Mouse (Mus musculus): ENCODE results near the gene Itpk1.

The Itpk1 gene

GRCm38 (mm10) chr12:102714116-102714515 is 9.4 kb upstream of the Itpk1 start:
- in situ Hi-C loops (cut with MseI, MboI) = loop anchor here in 1 of 2 experiments (25.0 kb wide), 1 partner anchor 202 kb away; no protein-coding TSS in a partner anchor

- in situ Hi-C loops (cut with MseI, MboI) = loop anchor here in 1 of 2 experiments (25.0 kb wide), 1 partner anchor 201 kb away; no protein-coding TSS in a partner anchor
These were observed 8.6 kb upstream of the Itpk1 start for GRCm38 (mm10) chr12:102713153-102713865.

GRCm38 (mm10) chr12:102710851-102711375 is 6.2 kb upstream of the Itpk1 start:
- in situ Hi-C loops (cut with MseI, MboI) = loop anchor here in 1 of 2 experiments (25.0 kb wide), 1 partner anchor 199 kb away; no protein-coding TSS in a partner anchor

- in situ Hi-C loops (cut with MseI, MboI) = loop anchor here in 1 of 2 experiments (25.0 kb wide), 1 partner anchor 198 kb away; no protein-coding TSS in a partner anchor
These were observed 5.2 kb upstream of the Itpk1 start for GRCm38 (mm10) chr12:102709896-102710295.

GRCm38 (mm10) chr12:102708220-102708619 is 3.5 kb upstream of the Itpk1 start:
- in situ Hi-C loops (cut with MseI, MboI) = loop anchor here in 1 of 2 experiments (25.0 kb wide), 1 partner anchor 196 kb away; no protein-coding TSS in a partner anchor

GRCm38 (mm10) chr12:102706833-102707463 is 2.2 kb upstream of the Itpk1 start:
- in situ Hi-C loops (cut with MseI, MboI) = loop anchor here in 1 of 2 experiments (25.0 kb wide), 1 partner anchor 195 kb away; no protein-coding TSS in a partner anchor

- in situ Hi-C loops (cut with MseI, MboI) = loop anchor here in 1 of 2 experiments (25.0 kb wide), 1 partner anchor 194 kb away; no protein-coding TSS in a partner anchor
These were observed 1.3 kb upstream of the Itpk1 start for GRCm38 (mm10) chr12:102705906-102706640.

- in situ Hi-C loops (cut with MseI, MboI) = loop anchor here in 1 of 2 experiments (25.0 kb wide), 1 partner anchor 193 kb away; no protein-coding TSS in a partner anchor
These were observed 614 bp upstream of the Itpk1 start for GRCm38 (mm10) chr12:102705216-102705871.

- in situ Hi-C loops (cut with MseI, MboI) = loop anchor here in 1 of 2 experiments (25.0 kb wide), 1 partner anchor 192 kb away; no protein-coding TSS in a partner anchor
These were observed 765 bp downstream of the Itpk1 start for GRCm38 (mm10) chr12:102703921-102704408.

GRCm38 (mm10) chr12:102703441-102703840 is 1.3 kb downstream of the Itpk1 start:
- in situ Hi-C loops (cut with MseI, MboI) = loop anchor here in 1 of 2 experiments (25.0 kb wide), 1 partner anchor 191 kb away; no protein-coding TSS in a partner anchor

GRCm38 (mm10) chr12:102703111-102703412 is 1.7 kb downstream of the Itpk1 start:
- in situ Hi-C loops (cut with MseI, MboI) = loop anchor here in 1 of 2 experiments (25.0 kb wide), 1 partner anchor 191 kb away; no protein-coding TSS in a partner anchor

- in situ Hi-C loops (cut with MseI, MboI) = loop anchor here in 1 of 2 experiments (25.0 kb wide), 1 partner anchor 190 kb away; no protein-coding TSS in a partner anchor
These were observed 2.2 kb downstream of the Itpk1 start for GRCm38 (mm10) chr12:102702356-102703110.

GRCm38 (mm10) chr12:102701691-102702207 is 3.0 kb downstream of the Itpk1 start:
- in situ Hi-C loops (cut with MseI, MboI) = loop anchor here in 1 of 2 experiments (25.0 kb wide), 1 partner anchor 189 kb away; no protein-coding TSS in a partner anchor

- in situ Hi-C loops (cut with MseI, MboI) = loop anchor here in 1 of 2 experiments (25.0 kb wide), 1 partner anchor 188 kb away; no protein-coding TSS in a partner anchor
These were observed 4.3 kb downstream of the Itpk1 start for GRCm38 (mm10) chr12:102700453-102700852.

- in situ Hi-C loops (cut with MseI, MboI) = no loop called here
These were observed 5.6 kb downstream of the Itpk1 start for GRCm38 (mm10) chr12:102699156-102699555.

- in situ Hi-C loops (cut with MseI, MboI) = no loop called here
These were observed 6.5 kb downstream of the Itpk1 start for GRCm38 (mm10) chr12:102698089-102698684.

GRCm38 (mm10) chr12:102697381-102697780 is 7.3 kb downstream of the Itpk1 start:
- in situ Hi-C loops (cut with MseI, MboI) = no loop called here

GRCm38 (mm10) chr12:102696635-102697354 is 7.9 kb downstream of the Itpk1 start:
- in situ Hi-C loops (cut with MseI, MboI) = no loop called here

Data from mouse trophoblast stem cell (cell line).